Mouse (Mus musculus) A20 (cell line): ENCODE measurements around the gene Slc39a11.

Experiments used
- DNase-seq: peaks from one replicate; pipeline ENCODE4 v3.0.0-alpha.2; 2011; ENCODE audit warnings: low read depth, low spot score

The Slc39a11 gene

DNA sequence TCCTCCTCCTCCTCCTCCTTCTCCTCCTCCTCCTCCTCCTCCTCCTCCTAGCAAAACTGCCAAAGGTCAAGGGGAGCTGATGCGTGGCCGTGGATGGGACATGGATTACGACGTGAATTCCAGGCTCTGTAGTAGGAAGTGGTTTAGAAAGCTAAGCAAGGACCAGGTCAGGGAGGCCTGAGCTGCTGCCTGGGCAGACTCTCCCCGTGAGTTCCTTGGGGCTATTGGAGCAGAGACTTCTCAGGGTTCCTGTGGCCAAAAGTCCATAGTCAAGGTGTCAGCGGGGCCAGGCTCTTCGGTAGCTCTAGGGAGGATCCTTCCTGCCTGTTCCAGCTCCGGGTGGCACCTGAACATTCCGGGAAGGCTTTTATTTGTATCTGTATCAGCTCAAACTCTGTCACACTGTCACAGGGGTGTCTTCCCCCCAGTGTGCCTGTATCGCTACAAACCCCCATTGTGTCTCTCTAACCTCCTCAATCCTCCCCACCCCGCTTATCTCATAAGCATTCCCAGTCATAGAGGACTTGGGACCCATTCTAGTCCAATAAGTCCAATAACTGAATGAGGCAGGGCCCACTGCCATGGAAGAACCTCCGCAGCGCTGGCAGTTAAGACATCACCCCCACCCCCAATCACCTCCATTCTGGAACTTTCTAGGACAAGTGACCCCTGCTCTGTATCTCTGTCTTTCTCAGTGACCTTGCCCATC, 356.8 kb downstream of the Slc39a11 start:
- no peak for DNase-seq

DNA sequence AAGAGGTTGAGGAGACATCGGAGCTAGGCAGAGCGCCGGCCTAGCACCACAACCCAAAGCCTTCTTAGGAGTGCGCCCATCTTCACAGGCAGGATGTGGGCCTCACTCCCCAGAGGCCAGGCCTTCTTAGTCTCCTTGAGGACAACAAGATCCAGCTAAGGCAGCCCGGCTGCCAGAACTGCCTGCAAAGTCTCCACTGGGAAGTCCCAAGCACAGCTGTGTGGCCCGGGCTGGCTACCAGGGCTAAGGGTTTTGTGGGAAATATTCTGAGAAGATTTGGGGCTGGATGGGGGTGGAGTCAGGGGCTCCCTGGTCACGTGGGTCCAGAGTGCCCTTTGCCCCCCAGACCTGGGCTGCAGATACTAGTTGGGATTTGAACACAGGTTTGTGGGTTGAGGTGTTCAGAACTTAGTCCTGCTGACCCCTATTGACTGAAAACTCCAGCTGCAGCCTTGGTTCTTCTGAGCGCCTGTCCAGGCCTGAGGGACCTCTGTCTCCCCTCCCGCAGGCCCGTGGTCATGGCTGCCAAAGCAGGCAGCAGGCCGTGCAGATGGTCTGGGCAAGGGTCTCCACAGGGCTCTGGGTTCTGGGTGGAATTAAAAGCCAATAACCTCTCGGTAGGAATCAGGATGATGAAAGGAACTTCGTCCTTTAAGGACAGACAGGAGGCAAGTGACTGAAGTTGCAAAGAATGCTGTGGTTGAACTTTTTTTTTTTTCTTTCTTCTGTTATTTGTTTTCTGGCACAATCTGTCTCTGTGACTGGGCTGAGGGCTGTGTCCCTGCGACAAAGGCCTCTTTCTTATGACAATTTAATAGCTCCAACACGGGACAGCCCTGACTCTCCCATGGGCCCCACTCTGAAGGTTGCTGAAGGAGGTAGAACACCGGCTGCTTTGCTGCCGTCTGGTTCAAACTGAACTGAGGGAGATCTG, 357.8 kb downstream of the Slc39a11 start:
- DNase-seq = no peak

DNA sequence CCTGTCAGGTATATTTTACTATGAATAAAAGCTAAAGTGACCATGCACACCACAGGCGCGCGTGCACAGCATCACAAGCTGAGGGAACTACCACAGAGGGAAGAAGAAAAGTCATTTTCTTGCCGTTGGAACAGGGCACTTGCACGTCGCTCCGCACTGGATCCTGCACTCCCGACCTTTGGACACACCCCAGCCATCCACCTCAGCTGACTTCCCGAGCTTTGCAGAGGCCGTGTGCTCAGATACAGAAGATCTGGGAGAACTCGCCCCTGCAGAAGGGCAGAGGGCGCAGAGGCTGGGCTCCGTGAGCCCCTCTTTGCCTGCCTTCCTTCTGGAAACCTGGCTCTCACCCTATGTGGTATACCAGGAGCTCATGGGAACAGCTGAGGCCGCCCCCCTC, 359.0 kb downstream of the Slc39a11 start:
- no peak for DNase-seq

DNA sequence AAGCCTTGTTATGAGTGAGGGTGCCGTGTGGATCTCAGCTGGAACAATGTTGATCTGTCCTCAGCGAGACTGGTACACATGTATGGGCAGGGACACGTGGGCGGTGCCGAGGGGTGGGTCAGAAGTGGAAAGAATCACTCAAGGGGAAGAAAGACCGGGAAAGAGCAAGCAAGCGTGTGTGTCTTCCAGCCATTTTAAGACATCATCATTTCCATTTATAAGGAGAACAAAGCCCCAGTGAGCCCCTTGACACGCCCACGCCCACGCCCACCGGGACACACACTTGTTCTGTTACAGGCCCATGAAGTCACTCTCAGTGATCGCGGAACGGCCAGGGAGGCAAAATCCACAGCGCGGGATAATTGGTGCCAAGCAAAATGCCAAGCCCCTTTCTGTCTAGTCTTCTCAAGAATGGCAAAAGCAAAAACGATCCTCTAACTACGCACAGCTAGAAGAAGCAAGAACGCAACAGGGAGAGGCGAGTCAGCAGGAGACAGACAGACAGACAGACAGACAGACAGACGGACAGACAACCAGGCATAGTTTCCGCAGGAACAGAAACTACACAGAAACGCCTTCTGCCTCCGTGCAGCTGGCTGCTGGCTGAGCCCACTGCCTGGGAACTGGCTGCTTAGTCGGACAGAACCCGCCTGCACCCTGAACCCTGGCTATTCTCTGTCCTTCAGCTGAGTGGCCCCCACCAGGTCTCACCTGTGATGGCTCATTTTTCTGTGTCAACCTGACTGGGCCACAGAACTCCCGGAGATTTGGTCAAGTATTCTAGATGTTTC, 364.7 kb downstream of the Slc39a11 start:
- peak; percentile 33 for DNase-seq

DNA sequence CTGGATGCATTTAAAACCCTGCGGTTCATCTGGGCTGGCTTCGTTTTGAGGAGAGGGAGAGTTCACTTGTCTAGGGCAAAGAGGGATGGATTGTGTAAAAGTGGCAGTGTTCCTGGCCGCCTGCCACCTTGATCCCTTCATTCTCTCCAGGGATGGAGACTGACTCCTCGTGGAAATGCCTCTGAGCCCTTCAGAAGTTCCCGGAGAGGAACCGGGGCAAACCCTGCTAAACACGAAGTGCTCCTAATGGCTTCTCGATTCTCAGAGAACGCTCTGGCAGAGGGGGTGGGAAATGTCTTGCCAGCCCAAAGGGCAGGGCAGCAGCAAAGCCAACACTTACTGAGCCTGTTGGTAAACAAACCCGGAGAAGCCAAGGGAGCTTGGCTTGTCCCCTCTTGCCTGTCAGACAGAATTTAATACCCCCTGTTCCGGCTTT, 366.5 kb downstream of the Slc39a11 start:
- no peak for DNase-seq

DNA sequence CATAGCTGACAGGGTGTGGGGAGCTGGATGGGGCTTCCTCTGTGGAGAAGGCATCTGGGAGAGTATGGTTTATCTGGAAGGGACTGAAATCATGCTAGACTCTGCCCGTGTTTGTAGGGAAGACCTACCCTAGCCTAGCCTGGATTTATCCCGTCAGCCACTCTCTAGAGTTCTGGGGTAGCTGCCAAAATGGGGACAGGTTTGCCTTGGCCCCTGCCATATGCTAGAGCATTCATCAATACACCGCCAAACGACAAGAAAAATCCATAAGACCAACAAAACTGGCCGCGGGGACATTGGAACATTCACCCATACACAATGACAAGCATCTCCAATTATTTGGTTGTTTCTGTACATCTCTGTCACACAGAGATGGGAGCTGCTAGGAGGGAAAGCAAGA, 371.6 kb downstream of the Slc39a11 start:
- DNase-seq = no peak

DNA sequence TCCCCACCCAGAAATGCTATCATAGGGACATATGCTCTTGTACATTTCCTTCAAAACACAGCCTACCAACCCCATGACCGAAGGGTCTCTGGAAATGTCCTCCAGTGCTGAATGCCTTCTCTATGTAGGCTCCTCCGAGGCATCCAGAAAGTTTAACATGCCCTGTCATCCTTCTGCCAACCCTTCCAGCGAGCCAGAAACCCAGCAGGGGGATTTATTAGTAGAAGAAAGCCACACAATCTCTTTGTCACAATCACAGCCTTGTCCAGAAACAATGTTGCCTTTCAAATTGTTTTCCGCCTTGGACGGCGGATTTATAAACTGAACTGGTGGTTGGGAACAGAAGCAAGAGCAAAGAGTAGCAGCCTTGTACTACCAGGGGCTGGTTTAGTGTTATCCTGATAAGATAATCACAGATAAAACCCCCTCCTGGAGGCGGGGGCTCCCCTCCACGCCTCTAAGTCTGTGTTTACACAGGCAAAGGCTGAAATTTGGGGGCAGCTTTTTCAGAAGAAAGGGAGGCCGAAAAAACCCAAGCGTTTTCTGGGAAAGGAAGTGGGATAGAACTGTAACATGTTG, 372.8 kb downstream of the Slc39a11 start:
- DNase-seq = no peak

DNA sequence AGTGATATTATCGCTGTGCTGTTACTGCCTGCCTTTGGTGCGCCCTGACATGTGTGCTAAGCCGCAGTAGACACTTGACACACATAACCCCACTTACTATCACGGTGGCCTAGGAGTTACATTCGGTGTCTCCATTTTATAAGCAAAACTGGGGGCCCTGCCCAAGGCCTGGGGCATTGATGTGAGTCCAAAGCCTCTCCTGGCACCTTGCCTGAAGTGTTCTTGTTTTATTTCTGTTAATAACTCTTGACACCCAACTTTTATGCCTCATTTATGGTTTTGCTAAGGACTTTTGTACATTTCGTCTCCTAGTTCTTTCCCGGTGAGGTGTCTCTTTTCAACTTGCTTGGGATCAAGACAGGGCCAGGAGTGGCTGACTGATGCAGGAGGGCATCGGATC, 373.4 kb downstream of the Slc39a11 start:
- no peak for DNase-seq

DNA sequence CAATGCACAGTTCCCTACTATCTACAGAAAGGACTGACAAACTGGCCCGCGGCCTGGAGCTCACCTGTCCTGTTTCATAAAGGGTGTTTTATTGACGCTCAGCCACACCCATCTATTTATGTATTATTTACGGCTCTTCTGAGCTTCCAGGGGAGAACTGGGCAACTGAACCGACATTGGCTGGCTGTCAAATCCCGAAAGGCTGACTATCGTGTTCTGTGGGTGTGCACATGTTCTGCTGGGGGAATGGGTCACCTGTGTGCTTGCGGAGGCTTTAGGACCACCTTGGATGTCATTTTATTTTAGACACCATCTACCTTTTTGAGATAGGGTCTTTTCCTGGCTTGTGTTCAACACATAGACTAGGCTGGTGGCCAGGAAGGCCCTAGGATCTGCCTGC, 375.8 kb downstream of the Slc39a11 start:
- no peak for DNase-seq

DNA sequence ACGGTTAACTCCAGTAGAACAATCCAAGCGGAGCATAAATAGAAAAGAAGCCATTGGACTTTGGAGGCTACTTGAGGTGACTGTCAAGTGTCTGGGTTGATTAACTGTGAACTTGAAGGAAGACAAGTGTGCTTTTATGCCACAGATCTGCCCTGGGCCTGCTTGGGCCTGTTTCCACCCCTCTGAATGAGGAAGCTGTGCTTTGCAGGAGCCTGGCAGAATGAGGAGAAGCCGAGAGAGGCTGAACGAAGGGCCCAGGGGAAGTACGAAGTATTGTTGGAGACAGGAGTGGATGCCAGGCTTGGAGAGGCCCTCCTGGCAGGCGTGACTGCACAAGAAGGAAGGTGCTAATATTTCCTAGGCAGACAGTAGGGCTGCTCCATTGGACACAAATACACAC, 378.0 kb downstream of the Slc39a11 start:
- no peak for DNase-seq

DNA sequence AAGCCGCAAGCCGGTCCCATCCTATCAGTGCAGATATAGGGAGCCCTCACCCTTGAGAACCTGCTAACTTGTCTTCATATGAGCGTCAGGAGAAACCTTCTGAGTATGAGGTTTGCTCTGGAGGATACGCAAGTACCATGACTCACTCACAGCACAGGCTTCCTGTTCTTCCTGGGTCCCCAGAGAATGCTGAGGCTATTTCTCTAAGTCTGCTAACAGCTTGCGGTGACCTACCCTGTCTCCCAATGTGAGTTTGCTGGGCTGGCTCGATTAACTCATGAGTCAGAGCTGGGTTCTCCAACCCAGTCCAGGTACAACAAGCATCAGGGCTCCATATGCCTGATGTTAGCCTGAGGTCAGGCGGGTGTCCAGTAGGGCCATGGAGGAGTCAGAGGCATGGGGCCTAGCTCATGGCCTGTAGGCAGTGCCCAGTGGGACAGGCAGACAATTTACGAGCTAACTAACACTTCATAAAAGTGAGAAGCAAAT, 381.0 kb downstream of the Slc39a11 start:
- no peak for DNase-seq

DNA sequence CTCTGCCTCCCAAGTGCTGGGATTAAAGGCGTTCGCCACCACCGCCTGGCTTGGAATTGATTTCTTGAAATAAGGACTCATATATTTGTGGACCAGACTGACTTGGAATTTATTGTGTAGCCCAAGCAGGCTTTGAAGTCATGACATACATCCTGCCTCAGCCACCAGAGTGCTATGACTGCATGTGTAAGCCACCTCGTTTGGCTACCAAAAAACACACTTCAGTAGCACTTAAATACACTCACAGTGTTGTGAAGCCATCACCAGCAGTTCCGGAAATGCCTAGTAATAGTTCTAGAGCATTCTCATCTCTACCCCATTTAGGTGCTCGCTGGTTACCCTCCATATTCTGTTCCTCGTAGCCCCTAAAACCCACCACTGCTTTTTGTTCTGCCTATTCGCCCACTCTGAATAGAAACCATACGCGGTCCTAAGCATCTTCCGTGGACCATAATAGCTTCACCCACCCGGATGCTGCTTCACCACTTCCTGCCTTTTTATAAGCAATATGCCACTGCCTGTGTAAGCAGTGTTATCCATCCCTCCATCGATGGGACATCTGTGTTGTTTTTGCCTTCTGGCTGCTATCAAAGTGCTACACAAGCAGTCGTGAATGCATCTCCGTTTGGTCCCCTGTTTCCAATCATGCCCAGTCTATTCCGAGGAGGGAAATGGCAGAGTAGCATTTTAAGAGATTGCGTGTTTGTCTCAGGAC, 382.2 kb downstream of the Slc39a11 start:
- no peak for DNase-seq

DNA sequence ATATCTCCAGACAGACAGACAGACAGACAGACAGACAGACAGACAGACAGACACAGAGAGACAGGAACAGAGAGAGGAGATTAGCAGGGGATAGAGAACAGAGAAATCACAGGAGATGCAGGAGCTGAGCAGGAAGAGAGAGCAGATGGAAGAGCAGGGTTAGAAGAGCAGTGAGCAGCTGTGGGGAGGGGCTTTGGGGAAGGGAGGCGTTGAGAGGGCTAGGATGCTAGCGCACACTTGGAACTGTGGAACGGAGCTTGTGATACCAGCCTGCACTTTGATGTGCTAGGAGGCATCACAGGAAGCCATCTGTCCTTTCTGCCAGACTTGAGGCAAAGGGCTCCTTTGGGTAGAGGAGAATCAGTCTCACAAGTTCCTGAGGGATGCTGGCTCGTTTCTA, 383.2 kb downstream of the Slc39a11 start:
- no peak for DNase-seq

DNA sequence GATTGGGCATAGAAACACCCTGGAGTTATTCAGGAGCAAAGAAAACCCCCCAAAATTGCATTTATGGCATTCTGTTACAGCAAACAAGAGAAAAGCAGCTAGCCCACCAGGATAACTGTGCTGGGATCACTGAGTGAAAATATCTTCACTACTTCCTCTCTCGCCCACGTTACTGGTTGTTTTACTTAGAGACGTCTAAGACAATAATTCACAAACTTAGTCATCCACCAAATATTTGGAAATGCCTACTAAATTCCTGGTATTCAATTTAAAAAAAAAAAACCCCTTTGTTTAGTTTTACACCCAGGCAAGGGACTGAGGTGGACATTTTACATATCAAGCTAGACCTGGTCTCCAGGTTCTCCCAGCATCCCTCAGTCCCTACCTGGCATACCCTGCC, 384.3 kb downstream of the Slc39a11 start:
- no peak for DNase-seq

DNA sequence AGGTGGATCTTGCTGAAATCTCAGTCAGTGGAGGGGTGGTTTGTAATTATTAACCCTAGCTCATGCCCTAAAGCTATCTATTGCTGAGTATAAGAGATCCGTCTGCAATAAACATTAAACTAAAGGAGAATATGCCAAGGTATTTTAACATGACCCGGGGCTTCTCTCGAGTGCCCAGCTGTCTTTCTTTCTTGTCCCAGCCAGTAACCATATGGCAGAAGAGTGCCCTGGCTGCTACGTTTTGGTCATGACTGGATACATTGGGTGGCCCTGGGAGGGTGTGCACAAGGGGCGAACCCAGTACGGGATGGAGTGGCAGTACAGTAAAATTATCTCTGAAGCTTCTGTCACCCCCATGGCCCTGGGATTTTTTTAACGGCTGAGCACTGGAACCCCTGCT, 385.9 kb downstream of the Slc39a11 start:
- no peak for DNase-seq

DNA sequence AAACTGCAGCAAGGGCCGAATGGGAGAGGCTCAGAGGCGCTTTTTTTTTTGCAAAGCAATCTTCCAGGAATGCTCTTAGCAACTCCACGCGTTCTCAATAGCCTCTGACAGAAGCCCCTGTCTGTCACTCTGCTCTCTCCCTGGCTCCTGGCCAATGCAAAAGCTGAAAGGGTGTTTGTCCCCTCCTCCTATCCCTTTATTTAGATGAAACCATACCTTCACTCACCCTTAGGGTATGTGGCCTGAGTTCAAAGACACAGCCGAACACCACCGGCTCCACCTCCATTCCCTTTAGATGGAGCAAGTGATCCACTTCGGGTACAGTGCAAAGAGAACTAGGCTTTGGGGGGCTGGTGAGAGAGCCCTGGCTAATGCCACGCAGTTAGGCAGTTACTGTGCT, 387.8 kb downstream of the Slc39a11 start:
- no peak for DNase-seq

DNA sequence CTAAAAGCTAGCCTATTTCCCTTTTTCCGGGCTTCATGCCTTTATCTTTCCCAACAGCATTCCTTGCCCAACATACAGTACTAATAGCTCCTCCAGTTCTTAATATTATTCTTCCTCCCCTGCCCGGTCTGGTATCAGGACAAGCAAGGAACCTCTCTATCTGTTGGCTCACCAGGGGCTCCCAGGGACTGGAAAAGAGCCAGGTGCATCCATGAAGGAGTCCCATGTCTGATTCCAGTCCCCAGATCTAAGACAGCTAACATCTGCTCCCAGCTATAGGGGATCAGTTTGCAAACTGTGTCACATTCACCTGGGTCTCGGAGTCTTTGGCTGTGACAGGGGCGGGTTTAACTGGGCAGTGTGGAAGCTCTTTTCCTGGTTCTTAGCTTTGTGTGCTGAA, 388.5 kb downstream of the Slc39a11 start:
- DNase-seq = no peak

DNA sequence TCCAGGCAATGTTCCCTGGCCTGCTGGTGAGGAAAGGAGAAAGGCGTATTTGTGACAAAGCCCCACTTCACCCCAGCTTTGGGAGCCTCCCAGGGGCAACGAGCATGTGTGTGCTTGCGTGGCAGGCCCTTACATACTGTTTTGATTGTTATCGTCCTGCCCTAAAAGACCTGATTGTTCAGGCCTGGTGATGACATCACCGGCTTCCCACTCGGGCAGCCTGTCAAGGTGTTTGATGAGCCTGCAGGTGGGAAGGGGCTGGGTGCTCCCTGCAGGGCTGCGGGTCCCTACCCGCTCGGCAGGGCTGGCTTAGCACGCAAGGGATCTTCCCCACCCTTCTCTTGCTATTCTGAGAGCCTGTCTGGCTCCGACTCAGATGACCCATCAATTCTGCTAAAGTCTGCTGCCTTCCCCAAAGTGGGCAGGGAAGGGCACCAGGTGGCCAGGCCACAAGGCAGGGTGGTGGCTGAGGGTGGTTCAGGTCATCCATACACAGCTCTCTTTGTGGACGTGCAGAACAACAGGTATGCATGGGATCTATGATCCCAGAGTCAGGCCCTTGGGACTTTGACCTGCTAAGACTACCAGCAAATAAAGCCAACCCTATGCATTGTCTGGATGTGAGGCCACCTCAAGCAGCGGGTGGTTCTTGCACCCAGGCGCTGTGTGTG, 390.0 kb downstream of the Slc39a11 start:
- no peak for DNase-seq

DNA sequence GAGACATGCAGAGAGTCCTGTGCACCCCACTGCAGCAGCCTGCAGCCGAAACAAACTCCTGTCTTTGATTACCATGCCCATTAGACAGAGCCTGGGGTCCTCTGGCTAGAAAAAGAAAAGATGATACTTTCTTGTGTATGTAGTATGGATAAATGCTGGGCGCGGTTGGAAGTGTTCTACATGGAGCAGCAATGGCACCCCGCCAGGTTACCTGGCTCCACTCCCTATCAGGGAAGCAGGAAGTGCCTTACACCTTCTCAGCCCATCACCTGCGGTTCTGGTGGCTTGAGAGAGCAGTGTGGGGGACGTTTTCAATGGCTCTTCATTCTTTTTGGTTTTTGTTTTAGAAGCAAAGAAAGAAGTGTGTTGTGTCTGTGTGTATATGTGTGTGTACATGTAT, 391.9 kb downstream of the Slc39a11 start:
- no peak for DNase-seq

DNA sequence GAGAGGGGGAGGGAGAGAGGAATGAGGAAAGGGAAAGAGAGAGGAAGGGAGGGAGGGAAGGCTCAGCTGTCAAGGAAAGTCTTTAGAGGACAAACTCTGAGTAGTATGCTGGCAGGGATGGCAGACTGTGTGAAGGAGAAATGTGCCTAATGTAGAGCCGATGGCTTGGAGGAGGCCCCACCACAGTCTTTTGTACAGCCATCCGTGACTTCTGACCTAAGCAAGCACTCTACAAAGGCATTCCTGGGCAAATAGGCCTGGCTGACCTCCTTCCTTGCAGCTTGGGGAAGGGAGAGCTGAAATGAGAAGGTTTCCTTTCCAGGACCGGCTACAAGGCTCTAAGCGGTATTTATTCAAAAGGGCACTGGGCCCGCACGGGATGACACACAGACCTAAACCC, 395.2 kb downstream of the Slc39a11 start:
- DNase-seq = no peak
